Mouse (Mus musculus) midbrain, embryonic 14.5 days (tissue): ENCODE results near the gene Cd7. TPM values are rescaled to one million over a fixed set of nuclear protein-coding genes. Genes with fewer than 3 reads are reported as not detected.
A peak's percentile ranks its signal among the peaks of the same experiment; 100 is the strongest.

ENCODE experiments used
- ATAC-seq: fragments of 200-750 bp; cut with Nextera tagmentation; 2 replicates; pipeline ENCODE4 v1.8.0; 2017; ENCODE audit warnings: moderate number of reproducible peaks, moderate library complexity; ENCODE audit not compliant: low FRiP score, low TSS enrichment
- DNase-seq: peaks from one replicate; pipeline ENCODE4 v3.0.0-alpha.2; 2015
- H3K27ac ChIP-seq: fragments of 300-500 bp; sonication (generic); replicated peaks from 2 replicates; pipeline ENCODE4 v1.5.1; 2014; ENCODE audit warnings: mild to moderate bottlenecking, low read depth, low read length, moderate library complexity
- H3K27me3 ChIP-seq: fragments of 300-500 bp; sonication (generic); 2 replicates; pipeline ENCODE4 v1.6.1; 2014; ENCODE audit warnings: low read length, control low read depth, mixed read lengths; ENCODE audit not compliant: control insufficient read depth, insufficient read depth
- H3K36me3 ChIP-seq: fragments of 300-500 bp; sonication (generic); 2 replicates; pipeline ENCODE4 v1.6.1; 2014; ENCODE audit warnings: low read length, control low read depth; ENCODE audit not compliant: control insufficient read depth, insufficient read depth
- H3K4me1 ChIP-seq: fragments of 300-500 bp; sonication (generic); 2 replicates; pipeline ENCODE4 v1.6.1; 2014; ENCODE audit warnings: mild to moderate bottlenecking, antibody characterized with exemption, low read length, control low read depth; ENCODE audit not compliant: control insufficient read depth, insufficient read depth
- H3K4me2 ChIP-seq: fragments of 300-500 bp; sonication (generic); 2 replicates; pipeline ENCODE4 v1.6.1; 2014; ENCODE audit warnings: mild to moderate bottlenecking, low read length, moderate library complexity
- H3K4me3 ChIP-seq: fragments of 300-500 bp; sonication (generic); replicated peaks from 2 replicates; pipeline ENCODE4 v1.5.1; 2014; ENCODE audit warnings: low read depth, low read length
- H3K9ac ChIP-seq: fragments of 300-500 bp; sonication (generic); replicated peaks from 2 replicates; pipeline ENCODE4 v1.6.1; 2014; ENCODE audit warnings: mild to moderate bottlenecking, low read length, moderate library complexity
- H3K9me3 ChIP-seq: fragments of 300-500 bp; sonication (generic); 2 replicates; pipeline ENCODE4 v1.6.1; 2016; ENCODE audit warnings: low read length, control low read depth, mixed read lengths; ENCODE audit not compliant: control insufficient read depth
- WGBS: fragments of 180-500 bp; shearing (Covaris S2); extraction: QIAGEN DNeasy Blood & Tissue Kit; methylation state at CpG from one replicate; pipeline ENCODE4 v1.1.7; 2014; 5-methylcytosine and 5-hydroxymethylcytosine counted together
- polyA plus RNA-seq: library from polyadenylated mRNA; unstranded; fragments of >200 nt; fragmentation: Nextera tagmentation; extraction: Ambion mirVana; gene quantifications from 2 replicates; pipeline ENCODE4 v1.2.1, GENCODE M21; 2014

Gene Cd7
- polyA plus RNA-seq, 1 experiment from 2014 or later: not detected

GRCm38 (mm10) chr11:120991791-120992190 lies 47.4 kb downstream of the Cd7 start:
- Histone ChIP-seq H3K4me3 (peak overlapping the region; percentile 100), H3K27me3 (no peaks in the 10 kb centered on the region), H3K9me3 (no peaks in the 10 kb centered on the region), H3K4me2 (peak overlapping the region; percentile 72), H3K27ac (peak overlapping the region; percentile 99), H3K36me3 (peaks cover 4% of the 10 kb centered on the region; the same call in 1 of the 2 replicates), H3K4me1 (peaks cover 40% of the 10 kb centered on the region), H3K9ac (peak overlapping the region; percentile 100)
- no peak for DNase-seq
- WGBS: 75% methylated on average over 3 of the region's 3 CpGs
- no peak for ATAC-seq

DNA sequence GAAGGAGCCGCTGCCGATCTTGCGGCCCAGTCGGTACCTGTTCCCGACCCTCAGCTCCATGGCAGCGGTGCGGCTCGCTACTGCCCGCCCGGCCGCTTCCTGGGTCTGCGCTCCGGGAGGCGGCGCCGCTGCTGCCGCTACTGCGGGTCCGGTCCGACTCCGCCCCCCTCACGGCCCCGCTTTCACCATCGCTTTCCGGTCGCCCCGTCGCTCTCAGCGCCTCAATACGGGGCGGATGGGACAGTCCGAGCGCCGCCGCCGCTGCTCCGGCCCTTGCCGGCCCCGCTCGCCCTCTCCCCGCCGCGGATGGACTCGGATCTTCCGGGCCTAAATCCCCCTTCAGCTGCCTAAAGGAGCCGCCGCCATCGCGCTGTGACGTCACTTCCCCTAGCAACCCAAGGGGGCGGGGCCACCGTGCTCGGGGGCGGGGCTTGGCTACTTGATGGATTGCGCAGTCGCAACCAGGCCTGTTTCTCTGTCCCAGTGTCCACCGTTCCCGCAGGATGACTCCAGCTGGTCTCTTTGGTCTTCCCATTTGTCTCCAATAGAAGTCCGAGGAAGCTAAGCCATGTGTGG lies 48.2 kb downstream of the Cd7 start, which contains the start of gene Csnk1d:
TSS of gene Csnk1d (minus strand) at position 380 of the 576 bp plus-strand sequence.
- peak within 1 kb of the TSS; percentile 100 for H3K9ac ChIP-seq
- H3K36me3 ChIP-seq: peaks cover 8% of the 10 kb centered on the region; the same call in 1 of the 2 replicates
- WGBS: under 1% methylated on average over 54 of the region's 59 CpGs
- H3K27me3 ChIP-seq: no peaks in the 10 kb centered on the region
- DNase-seq (peak; percentile 99), ATAC-seq (peak; percentile 92)
- no peaks in the 10 kb centered on the region for H3K9me3 ChIP-seq
- peaks cover 40% of the 10 kb centered on the region for H3K4me1 ChIP-seq
- H3K27ac ChIP-seq: peak within 1 kb of the TSS; percentile 99
- H3K4me3 ChIP-seq: peak within 1 kb of the TSS; percentile 100
- peak within 1 kb of the TSS; percentile 72 for H3K4me2 ChIP-seq

DNA sequence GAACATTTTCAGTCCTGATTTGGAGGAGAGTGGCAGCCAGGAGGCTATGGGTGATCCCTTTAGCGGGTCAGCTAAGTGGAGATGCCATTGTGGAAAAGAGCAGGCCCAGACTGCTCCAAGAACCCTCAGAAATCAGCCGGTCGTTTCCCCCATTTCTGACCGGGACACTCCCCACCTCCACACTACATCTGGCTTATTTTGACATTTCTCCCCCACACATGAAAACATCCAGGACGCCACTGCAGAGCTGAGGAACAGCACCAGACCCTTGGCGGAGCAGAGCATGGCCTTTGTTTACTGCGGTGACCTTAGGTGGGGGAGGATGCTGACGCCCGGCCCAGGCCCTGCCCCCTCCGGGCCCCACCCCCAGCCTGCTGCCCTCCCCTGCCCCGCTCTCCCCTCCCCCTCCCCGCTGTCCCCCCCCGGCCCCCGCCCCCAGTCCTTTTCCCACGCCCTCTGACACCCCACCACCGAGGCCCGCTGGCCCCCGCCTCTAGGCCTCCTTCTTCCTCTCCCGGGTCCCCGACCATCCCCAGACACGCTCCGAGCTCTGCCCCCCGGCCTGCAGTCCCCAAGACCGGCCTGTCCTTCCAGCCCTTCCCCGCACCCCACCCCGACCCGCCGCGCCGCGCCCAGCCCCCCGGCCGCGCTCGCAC lies 49.0 kb downstream of the Cd7 start:
- Histone ChIP-seq H3K9me3 (no peaks in the 10 kb centered on the region), H3K4me3 (peak overlapping the region; percentile 100), H3K4me1 (peaks cover 40% of the 10 kb centered on the region), H3K9ac (peak overlapping the region; percentile 100), H3K27me3 (no peaks in the 10 kb centered on the region), H3K36me3 (peaks cover 16% of the 10 kb centered on the region), H3K27ac (peak overlapping the region; percentile 99), H3K4me2 (peak overlapping the region; percentile 72)
- 4% methylated on average over 21 of the region's 35 CpGs for WGBS
- DNase-seq: peak; percentile 43
- ATAC-seq: peak; percentile 37

- Histone ChIP-seq H3K9me3 (no peaks in the 10 kb centered on the region), H3K4me2 (peak overlapping the region; percentile 72), H3K27ac (no peak overlapping the region), H3K4me1 (peaks cover 40% of the 10 kb centered on the region), H3K9ac (peak overlapping the region; percentile 100), H3K27me3 (no peaks in the 10 kb centered on the region), H3K4me3 (peak overlapping the region; percentile 100), H3K36me3 (peaks cover 16% of the 10 kb centered on the region)
- 16% methylated on average over 1 of the region's 1 CpGs for WGBS
- no peak for ATAC-seq
- DNase-seq: no peak
Observed at GRCm38 (mm10) chr11:120989523-120989922, 49.7 kb downstream of the Cd7 start.

- H3K4me1 ChIP-seq: peaks cover 37% of the 10 kb centered on the region
- no peak overlapping the region; the same call in 1 of the 2 replicates for H3K9ac ChIP-seq
- DNase-seq (no peak), ATAC-seq (no peak)
- no peaks in the 10 kb centered on the region for H3K27me3 ChIP-seq
- WGBS: 76% methylated on average over 4 of the region's 4 CpGs
- H3K4me3 ChIP-seq: no peak overlapping the region
- H3K27ac ChIP-seq: no peak overlapping the region
- H3K9me3 ChIP-seq: no peaks in the 10 kb centered on the region
- H3K4me2 ChIP-seq: peak overlapping the region; percentile 72
- H3K36me3 ChIP-seq: peaks cover 18% of the 10 kb centered on the region
Observed at GRCm38 (mm10) chr11:120988410-120988809, 50.8 kb downstream of the Cd7 start.

GRCm38 (mm10) chr11:120987608-120988007 lies 51.6 kb downstream of the Cd7 start:
- 90% methylated on average over 3 of the region's 3 CpGs for WGBS
- DNase-seq (no peak), ATAC-seq (no peak)
- Histone ChIP-seq H3K9me3 (no peaks in the 10 kb centered on the region), H3K27ac (no peak overlapping the region), H3K4me2 (0 out of 2 replicates have a peak overlapping the region, but pooled peaks have one; percentile 72), H3K27me3 (no peaks in the 10 kb centered on the region), H3K4me1 (peaks cover 35% of the 10 kb centered on the region), H3K9ac (no peak overlapping the region), H3K36me3 (peaks cover 26% of the 10 kb centered on the region), H3K4me3 (no peak overlapping the region)

Other genes starting within 250 kb of the Cd7 start
- 39.4 and 48.0 TPM in 2 replicates for gene Dus1l, start 243.0 kb downstream of the Cd7 start, polyA plus RNA-seq
- 120 and 124 TPM in 2 replicates for gene Fasn, start 214.9 kb downstream of the Cd7 start, polyA plus RNA-seq
- 5.5 and 7.0 TPM in 2 replicates for gene Ccdc57, start 106.5 kb downstream of the Cd7 start, polyA plus RNA-seq
- 3.4 and 4.8 TPM in 2 replicates for gene Slc16a3, start 90.9 kb downstream of the Cd7 start, polyA plus RNA-seq
- 81.5 and 85.8 TPM in 2 replicates for gene Csnk1d, start 48.1 kb downstream of the Cd7 start, polyA plus RNA-seq
- gene Sectm1b, start 24.2 kb upstream of the Cd7 start, polyA plus RNA-seq: not detected in 2 replicates
- gene Sectm1a, start 41.8 kb upstream of the Cd7 start, polyA plus RNA-seq: not detected in 2 replicates
- not detected in 2 replicates for gene Tex19.2, start 79.3 kb upstream of the Cd7 start, polyA plus RNA-seq
- gene Tex19.1, start 106.7 kb upstream of the Cd7 start, polyA plus RNA-seq: not detected in 2 replicates
- 0.45 and 0.88 TPM in 2 replicates for gene Uts2r, start 120.9 kb upstream of the Cd7 start, polyA plus RNA-seq
- 24.5 and 31.5 TPM in 2 replicates for gene Hexdc, start 165.0 kb upstream of the Cd7 start, polyA plus RNA-seq
- 24.7 and 27.1 TPM in 2 replicates for gene Ogfod3, start 165.3 kb upstream of the Cd7 start, polyA plus RNA-seq
- gene Cybc1, start 189.9 kb upstream of the Cd7 start, polyA plus RNA-seq: 37.3 and 46.1 TPM in 2 replicates
- gene Narf, start 197.8 kb upstream of the Cd7 start, polyA plus RNA-seq: 65.7 and 103 TPM in 2 replicates
- 16.6 and 20.3 TPM in 2 replicates for gene Foxk2, start 220.6 kb upstream of the Cd7 start, polyA plus RNA-seq